Mouse (Mus musculus): ENCODE measurements around the gene Tmem256. TPM values are rescaled to one million over a fixed set of nuclear protein-coding genes. Genes with fewer than 3 reads are reported as not detected.
A peak's percentile ranks its signal among the peaks of the same experiment; 100 is the strongest.

Gene Tmem256
- 436 and 455 TPM in 2 replicates for polyA plus RNA-seq (2014; fragmentation: Nextera tagmentation; extraction: Ambion mirVana)

GRCm38 (mm10) chr11:69837952-69838713 lies at the start of gene Tmem256:
Tmem256 (plus strand) TSS chr11:69838514.
- Histone ChIP-seq H3K4me2 (ENCODE audit: low read length) (peak within 1 kb of the TSS; percentile 77), H3K9me3 (ENCODE audit: control insufficient read depth, low read length) (no peaks in the 10 kb centered on the region), H3K27ac (ENCODE audit: low read depth) (peak within 1 kb of the TSS; percentile 83), H3K36me3 (ENCODE audit: control insufficient read depth, insufficient read depth, low read length) (peaks cover 8% of the 10 kb centered on the region; the same call in 1 of the 2 replicates), H3K27me3 (replicated peaks; ENCODE audit: control insufficient read depth, insufficient read depth, low read length) (no peaks in the 10 kb centered on the region), H3K4me3 (ENCODE audit: low read depth, low read length) (peak within 1 kb of the TSS; percentile 79), H3K9ac (ENCODE audit: low read length) (peak within 1 kb of the TSS; percentile 64), H3K4me1 (replicated peaks; ENCODE audit: control insufficient read depth, insufficient read depth, low read length) (peaks cover 32% of the 10 kb centered on the region)
- under 1% methylated on average over 34 of the region's 34 CpGs for WGBS
- DNase-seq (ENCODE audit: low spot score) (peak; percentile 100), ATAC-seq (replicated peaks; ENCODE audit: low FRiP score, low TSS enrichment, low read depth) (peak; percentile 89)

- H3K9me3 ChIP-seq (ENCODE audit: control insufficient read depth, low read length), result no peaks in the 10 kb centered on the region
- ATAC-seq (replicated peaks; ENCODE audit: low FRiP score, low TSS enrichment, low read depth), result no peak
- H3K4me1 ChIP-seq (replicated peaks; ENCODE audit: control insufficient read depth, insufficient read depth, low read length), result no peaks in the 10 kb centered on the region
- H3K9ac ChIP-seq (ENCODE audit: low read length), result no peak overlapping the region
- no peaks in the 10 kb centered on the region for H3K27me3 ChIP-seq (replicated peaks; ENCODE audit: control insufficient read depth, insufficient read depth, low read length)
- no peak overlapping the region for H3K27ac ChIP-seq (ENCODE audit: low read depth)
- no peak for DNase-seq (ENCODE audit: low spot score)
- WGBS, result 60% methylated on average over 5 of the region's 5 CpGs
- H3K4me2 ChIP-seq (ENCODE audit: low read length), result no peak overlapping the region
- H3K4me3 ChIP-seq (ENCODE audit: low read depth, low read length), result no peak overlapping the region
- H3K36me3 ChIP-seq (ENCODE audit: control insufficient read depth, insufficient read depth, low read length), result no peaks in the 10 kb centered on the region
These were observed 48.9 kb upstream of the Tmem256 start for GRCm38 (mm10) chr11:69789431-69789830.

- no peak for ATAC-seq (replicated peaks; ENCODE audit: low FRiP score, low TSS enrichment, low read depth)
- H3K4me3 ChIP-seq (ENCODE audit: low read depth, low read length), result no peak overlapping the region
- H3K27me3 ChIP-seq (replicated peaks; ENCODE audit: control insufficient read depth, insufficient read depth, low read length), result no peaks in the 10 kb centered on the region
- DNase-seq (ENCODE audit: low spot score), result no peak
- no peak overlapping the region for H3K9ac ChIP-seq (ENCODE audit: low read length)
- 71% methylated on average over 5 of the region's 5 CpGs for WGBS
- no peak overlapping the region for H3K4me2 ChIP-seq (ENCODE audit: low read length)
- H3K27ac ChIP-seq (ENCODE audit: low read depth), result no peak overlapping the region
- H3K36me3 ChIP-seq (ENCODE audit: control insufficient read depth, insufficient read depth, low read length), result no peaks in the 10 kb centered on the region
- H3K4me1 ChIP-seq (replicated peaks; ENCODE audit: control insufficient read depth, insufficient read depth, low read length), result no peaks in the 10 kb centered on the region
- no peaks in the 10 kb centered on the region for H3K9me3 ChIP-seq (ENCODE audit: control insufficient read depth, low read length)
These were observed 46.9 kb upstream of the Tmem256 start for GRCm38 (mm10) chr11:69791420-69791819.

- Histone ChIP-seq H3K4me3 (ENCODE audit: low read depth, low read length) (no peak overlapping the region), H3K4me2 (ENCODE audit: low read length) (no peak overlapping the region), H3K9ac (ENCODE audit: low read length) (no peak overlapping the region), H3K36me3 (ENCODE audit: control insufficient read depth, insufficient read depth, low read length) (no peaks in the 10 kb centered on the region), H3K27me3 (replicated peaks; ENCODE audit: control insufficient read depth, insufficient read depth, low read length) (no peaks in the 10 kb centered on the region), H3K27ac (ENCODE audit: low read depth) (no peak overlapping the region), H3K4me1 (replicated peaks; ENCODE audit: control insufficient read depth, insufficient read depth, low read length) (no peaks in the 10 kb centered on the region), H3K9me3 (ENCODE audit: control insufficient read depth, low read length) (no peaks in the 10 kb centered on the region)
- DNase-seq (ENCODE audit: low spot score) (no peak), ATAC-seq (replicated peaks; ENCODE audit: low FRiP score, low TSS enrichment, low read depth) (no peak)
- WGBS, result 55% methylated on average over 5 of the region's 5 CpGs
These were observed 44.9 kb upstream of the Tmem256 start for GRCm38 (mm10) chr11:69793429-69793828.

- Histone ChIP-seq H3K27ac (ENCODE audit: low read depth) (peak within 1 kb of the TSS; percentile 47; the same call in 1 of the 2 replicates), H3K9me3 (ENCODE audit: control insufficient read depth, low read length) (no peaks in the 10 kb centered on the region), H3K4me1 (replicated peaks; ENCODE audit: control insufficient read depth, insufficient read depth, low read length) (peaks cover 14% of the 10 kb centered on the region), H3K4me3 (ENCODE audit: low read depth, low read length) (peak within 1 kb of the TSS; percentile 50), H3K9ac (ENCODE audit: low read length) (peak within 1 kb of the TSS; percentile 41), H3K27me3 (replicated peaks; ENCODE audit: control insufficient read depth, insufficient read depth, low read length) (no peaks in the 10 kb centered on the region), H3K36me3 (ENCODE audit: control insufficient read depth, insufficient read depth, low read length) (no peaks in the 10 kb centered on the region), H3K4me2 (ENCODE audit: low read length) (peak within 1 kb of the TSS; percentile 99)
- DNase-seq (ENCODE audit: low spot score) (peak; percentile 88), ATAC-seq (replicated peaks; ENCODE audit: low FRiP score, low TSS enrichment, low read depth) (peak; percentile 91)
- 2% methylated on average over 52 of the region's 52 CpGs for WGBS
These were observed 42.9 kb upstream of the Tmem256 start, which contains the start of gene Chrnb1 for GRCm38 (mm10) chr11:69795168-69795982. Chrnb1 (minus strand) TSS chr11:69795943.

- H3K4me2 ChIP-seq (ENCODE audit: low read length), result peak overlapping the region; percentile 99
- WGBS, result 2% methylated on average over 13 of the region's 13 CpGs
- no peak for DNase-seq (ENCODE audit: low spot score)
- H3K9ac ChIP-seq (ENCODE audit: low read length), result peak overlapping the region; percentile 41; the same call in 1 of the 2 replicates
- H3K27ac ChIP-seq (ENCODE audit: low read depth), result no peak overlapping the region
- H3K4me3 ChIP-seq (ENCODE audit: low read depth, low read length), result peak overlapping the region; percentile 50
- H3K36me3 ChIP-seq (ENCODE audit: control insufficient read depth, insufficient read depth, low read length), result no peaks in the 10 kb centered on the region
- H3K27me3 ChIP-seq (replicated peaks; ENCODE audit: control insufficient read depth, insufficient read depth, low read length), result no peaks in the 10 kb centered on the region
- peaks cover 15% of the 10 kb centered on the region for H3K4me1 ChIP-seq (replicated peaks; ENCODE audit: control insufficient read depth, insufficient read depth, low read length)
- ATAC-seq (replicated peaks; ENCODE audit: low FRiP score, low TSS enrichment, low read depth), result no peak
- no peaks in the 10 kb centered on the region for H3K9me3 ChIP-seq (ENCODE audit: control insufficient read depth, low read length)
These were observed 42.3 kb upstream of the Tmem256 start for GRCm38 (mm10) chr11:69795983-69796435.

GRCm38 (mm10) chr11:69797924-69798323 lies 40.4 kb upstream of the Tmem256 start:
- H3K9me3 ChIP-seq (ENCODE audit: control insufficient read depth, low read length), result no peaks in the 10 kb centered on the region
- WGBS, result 74% methylated on average over 7 of the region's 7 CpGs
- H3K27me3 ChIP-seq (replicated peaks; ENCODE audit: control insufficient read depth, insufficient read depth, low read length), result peaks cover 15% of the 10 kb centered on the region; the same call in 1 of the 2 replicates
- H3K4me1 ChIP-seq (replicated peaks; ENCODE audit: control insufficient read depth, insufficient read depth, low read length), result peaks cover 29% of the 10 kb centered on the region
- DNase-seq (ENCODE audit: low spot score) (no peak), ATAC-seq (replicated peaks; ENCODE audit: low FRiP score, low TSS enrichment, low read depth) (no peak)
- H3K4me2 ChIP-seq (ENCODE audit: low read length), result no peak overlapping the region
- no peak overlapping the region for H3K27ac ChIP-seq (ENCODE audit: low read depth)
- H3K9ac ChIP-seq (ENCODE audit: low read length), result no peak overlapping the region
- H3K4me3 ChIP-seq (ENCODE audit: low read depth, low read length), result no peak overlapping the region
- H3K36me3 ChIP-seq (ENCODE audit: control insufficient read depth, insufficient read depth, low read length), result no peaks in the 10 kb centered on the region

GRCm38 (mm10) chr11:69799394-69800137 lies 38.7 kb upstream of the Tmem256 start:
- Histone ChIP-seq H3K27me3 (replicated peaks; ENCODE audit: control insufficient read depth, insufficient read depth, low read length) (peaks cover 22% of the 10 kb centered on the region; the same call in 1 of the 2 replicates), H3K36me3 (ENCODE audit: control insufficient read depth, insufficient read depth, low read length) (no peaks in the 10 kb centered on the region), H3K9ac (ENCODE audit: low read length) (no peak overlapping the region), H3K4me3 (ENCODE audit: low read depth, low read length) (peak overlapping the region; percentile 41; the same call in 1 of the 2 replicates), H3K27ac (ENCODE audit: low read depth) (no peak overlapping the region), H3K4me2 (ENCODE audit: low read length) (peak overlapping the region; percentile 82), H3K4me1 (replicated peaks; ENCODE audit: control insufficient read depth, insufficient read depth, low read length) (peaks cover 40% of the 10 kb centered on the region), H3K9me3 (ENCODE audit: control insufficient read depth, low read length) (no peaks in the 10 kb centered on the region)
- ATAC-seq (replicated peaks; ENCODE audit: low FRiP score, low TSS enrichment, low read depth) (no peak), DNase-seq (ENCODE audit: low spot score) (no peak)
- 31% methylated on average over 12 of the region's 12 CpGs for WGBS

Measured in intestine, embryonic 14.5 days (tissue).